17 mouse cellular contexts compared by ENCODE assay signal in genomic region chr4:95157653-95158430, GRCm38 (mm10).
DNase-seq lines count a peak whose midpoint lies in the region; ATAC-seq and TF ChIP-seq lines count a peak whose summit lies in the region.
"Had no signal": no experiment of that assay in that cellular context is flagged by ENCODE, and none has a peak within 500 bp of the region (broad histone marks: within the 10 kb centered on the region; RNA-seq: fewer than 3 reads in every experiment).

No protein-coding gene starts in this region.

- H3K4me2 ChIP-seq in liver, embryonic 12.5 days, result peak overlapping the region; percentile 45; the same call in 1 of the 2 replicates
- peak overlapping the region; percentile 68 for H3K4me2 ChIP-seq in myocyte (ENCODE audit: low read depth)
- H3K4me2 ChIP-seq: embryonic facial prominence, embryonic 12.5 days; heart, embryonic 11.5 days; limb, embryonic 15.5 days; midbrain, embryonic 11.5 days; neural tube, embryonic 13.5 days; stomach, embryonic 15.5 days had no signal

- WGBS in liver, embryonic 12.5 days (ENCODE audit: insufficient replicate concordance), result 57% methylated on average over 7 of the region's 7 CpGs

- no peak for TF ChIP-seq CTCF in bone marrow macrophage, adult 2 months (IDR thresholded peaks at IDR 0.05; ENCODE audit: low read depth, low read length)

- peak overlapping the region; percentile 46; the same call in 1 of the 2 replicates for H3K9ac ChIP-seq in liver, embryonic 12.5 days
- H3K9ac ChIP-seq: embryonic facial prominence, embryonic 12.5 days; limb, embryonic 15.5 days; neural tube, embryonic 13.5 days; stomach, embryonic 15.5 days had no signal

- H3K27ac ChIP-seq in liver, embryonic 12.5 days, result peak overlapping the region; percentile 87
- H3K27ac ChIP-seq in bone marrow macrophage, adult 2 months (ENCODE audit: insufficient read depth, low read depth, low read length), result peak overlapping the region; percentile 3
- H3K27ac ChIP-seq: embryonic facial prominence, embryonic 12.5 days; neural tube, embryonic 13.5 days had no signal

- DNase-seq in liver, result no peak
- DNase-seq in gastrocnemius, postnatal 14 days, result peak; percentile 50
- DNase-seq in layer of hippocampus, postnatal 10 days (ENCODE audit: low spot score in 2 of 2), result no peak
- no peak for DNase-seq in cerebellum, adult 11-12 months
- DNase-seq: cerebellum, adult 18-20 months; kidney, adult 2 months; thymus, postnatal 14 days had no signal

- H3K4me1 ChIP-seq in liver, embryonic 12.5 days, result peaks cover 91% of the 10 kb centered on the region
- peaks cover 42% of the 10 kb centered on the region for H3K4me1 ChIP-seq in bone marrow macrophage, adult 2 months (ENCODE audit: control insufficient read depth, insufficient read depth, low read length)

- H3K36me3 ChIP-seq in liver, embryonic 12.5 days, result no peaks in the 10 kb centered on the region
- H3K36me3 ChIP-seq in myocyte (ENCODE audit: control insufficient read depth, insufficient read depth), result no peaks in the 10 kb centered on the region
- H3K36me3 ChIP-seq: embryonic facial prominence, embryonic 12.5 days; limb, embryonic 15.5 days; neural tube, embryonic 13.5 days; stomach, embryonic 15.5 days had no signal

- H3K79me2 ChIP-seq in myocyte (ENCODE audit: control insufficient read depth, insufficient read depth), result no peaks in the 10 kb centered on the region

- H3K4me3 ChIP-seq in liver, embryonic 12.5 days, result no peak overlapping the region
- H3K4me3 ChIP-seq in bone marrow macrophage, adult 2 months (ENCODE audit: insufficient read depth, low read length), result no peak overlapping the region
- no peak overlapping the region for H3K4me3 ChIP-seq in myocyte
- H3K4me3 ChIP-seq: embryonic facial prominence, embryonic 12.5 days; limb, embryonic 15.5 days; neural tube, embryonic 13.5 days; stomach, embryonic 15.5 days had no signal

- TF ChIP-seq POLR2A in bone marrow macrophage, adult 2 months (IDR thresholded peaks at IDR 0.05; ENCODE audit: borderline replicate concordance, low read depth, low read length), result no peak
- TF ChIP-seq POLR2A in myocyte (IDR thresholded peaks at IDR 0.05; ENCODE audit: insufficient read length, low read depth), result no peak

- H3ac ChIP-seq in myocyte (ENCODE audit: control insufficient read depth, insufficient read length), result no peak overlapping the region

- no peaks in the 10 kb centered on the region for H3K9me3 ChIP-seq in liver, embryonic 12.5 days (replicated peaks)
- H3K9me3 ChIP-seq: embryonic facial prominence, embryonic 12.5 days; limb, embryonic 15.5 days; neural tube, embryonic 13.5 days; stomach, embryonic 15.5 days had no signal

- no peaks in the 10 kb centered on the region for H3K27me3 ChIP-seq in liver, embryonic 12.5 days (replicated peaks)
- no peaks in the 10 kb centered on the region for H3K27me3 ChIP-seq in myocyte (ENCODE audit: control insufficient read depth, insufficient read depth, insufficient read length)
- H3K27me3 ChIP-seq: embryonic facial prominence, embryonic 12.5 days; limb, embryonic 15.5 days; neural tube, embryonic 13.5 days; stomach, embryonic 15.5 days had no signal

- no peak for ATAC-seq in liver, embryonic 12.5 days
- ATAC-seq: CD4-positive, CD25-positive, alpha-beta regulatory T cell, adult 4 months had no signal

- intact Hi-C loops in gastrocnemius, postnatal 14 days (cut with DNase I; ENCODE audit: low total_unique reads), result no loop called here

TF ChIP-seq in myocyte, 11 proteins besides CTCF, POLR2A, EP300 and RAD21:
- TF ChIP-seq USF1 (IDR thresholded peaks at IDR 0.05; ENCODE audit: low read depth) (no peak), TCF3 (IDR thresholded peaks at IDR 0.05; ENCODE audit: insufficient read length, low read depth) (no peak), E2F4 (IDR thresholded peaks at IDR 0.05; ENCODE audit: insufficient read depth) (no peak), CEBPB (IDR thresholded peaks at IDR 0.05; ENCODE audit: insufficient read depth, poor library complexity, severe bottlenecking) (no peak), TCF12 (IDR thresholded peaks at IDR 0.05; ENCODE audit: insufficient read depth, poor library complexity, severe bottlenecking) (no peak), POLR2AphosphoS2 (IDR thresholded peaks at IDR 0.05; ENCODE audit: insufficient read length, low read depth) (no peak), REST (IDR thresholded peaks at IDR 0.05; ENCODE audit: insufficient read depth, insufficient read length) (no peak), MYOG (IDR thresholded peaks at IDR 0.05; ENCODE audit: control insufficient read depth in 1 of 3, insufficient read depth in 1 of 3, insufficient read length in 2 of 3, low read depth in 2 of 3) (no peak), SRF (IDR thresholded peaks at IDR 0.05; ENCODE audit: control insufficient read depth, insufficient read length, low read depth) (no peak), MYOD1 (IDR thresholded peaks at IDR 0.05; ENCODE audit: control insufficient read depth in 1 of 3, insufficient read length in 2 of 3, low read depth in 2 of 3) (no peak), MAX (IDR thresholded peaks at IDR 0.05; ENCODE audit: low read depth) (no peak)
